Mouse (Mus musculus) adrenal gland, postnatal 4 days (tissue): ENCODE data around the gene BC030499. TPM values are rescaled to one million over a fixed set of nuclear protein-coding genes. Genes with fewer than 3 reads are reported as not detected.

ENCODE experiments used
- DNase-seq, 2 experiments: peaks; one replicate each; pipeline ENCODE4 v3.0.0; 2021 to 2022; ENCODE audit warnings: low spot score in 2 of 2, mixed read lengths in 2 of 2
- total RNA-seq, 2 experiments: library from RNA; stranded (reverse); gene quantifications; 2 replicates each; pipeline ENCODE4 v1.2.3; 2021

The BC030499 gene
- total RNA-seq, 2 experiments from 2014 or later = 0.73 to 1.5 TPM

- DNase-seq = peak; percentile 67 to 80
These were observed 10.9 kb downstream of the BC030499 start, which contains the start of gene Spag5 for GRCm38 (mm10) chr11:78301357-78302084. Gene Spag5 (plus strand): TSS chr11:78301529.

- no peak for DNase-seq
These were observed 14.6 kb downstream of the BC030499 start for GRCm38 (mm10) chr11:78305272-78305671.

GRCm38 (mm10) chr11:78310861-78311511, 20.3 kb downstream of the BC030499 start:
- DNase-seq = no peak

- no peak for DNase-seq
These were observed 23.0 kb downstream of the BC030499 start for GRCm38 (mm10) chr11:78313662-78314061.

GRCm38 (mm10) chr11:78318411-78318810, 27.8 kb downstream of the BC030499 start:
- DNase-seq = no peak

GRCm38 (mm10) chr11:78322076-78322831, 31.6 kb downstream of the BC030499 start:
- DNase-seq = no peak

GRCm38 (mm10) chr11:78322860-78323259, 32.2 kb downstream of the BC030499 start, which contains the start of gene Aldoc:
Gene Aldoc (plus strand): TSS chr11:78322968.
- DNase-seq = peak in 1 of 2 experiments; percentile 67

- DNase-seq = no peak
These were observed 33.6 kb downstream of the BC030499 start for GRCm38 (mm10) chr11:78324000-78324785.

GRCm38 (mm10) chr11:78324965-78325364, 34.3 kb downstream of the BC030499 start:
- no peak for DNase-seq

GRCm38 (mm10) chr11:78327215-78327614, 36.6 kb downstream of the BC030499 start:
- no peak for DNase-seq

- peak; percentile 91 to 92 for DNase-seq
These were observed 37.2 kb downstream of the BC030499 start, which contains the start of gene Pigs for GRCm38 (mm10) chr11:78327634-78328511. Gene Pigs (plus strand): TSS chr11:78328415.

- DNase-seq = no peak
These were observed 37.9 kb downstream of the BC030499 start for GRCm38 (mm10) chr11:78328512-78329056.

- no peak for DNase-seq
These were observed 42.0 kb downstream of the BC030499 start for GRCm38 (mm10) chr11:78332676-78333075.

GRCm38 (mm10) chr11:78333992-78334391, 43.4 kb downstream of the BC030499 start:
- DNase-seq = no peak

GRCm38 (mm10) chr11:78337040-78337439, 46.4 kb downstream of the BC030499 start:
- DNase-seq = no peak

GRCm38 (mm10) chr11:78341702-78342101, 51.1 kb downstream of the BC030499 start:
- no peak for DNase-seq

GRCm38 (mm10) chr11:78343381-78344327, 53.0 kb downstream of the BC030499 start, which contains the start of gene Unc119:
Gene Unc119 (plus strand): TSS chr11:78343482.
- DNase-seq = peak; percentile 67 to 68

- DNase-seq = no peak
These were observed 53.8 kb downstream of the BC030499 start for GRCm38 (mm10) chr11:78344328-78344889.
